Mouse (Mus musculus) kidney, embryonic 14.5 days (tissue): ENCODE measurements at regions not wholly inside any gene's neighbourhood (a gene's known extent, or its start where the extent isn't known, plus 50 kb on each side); places are given as distances from the start of the nearest gene placed in this dataset.

Source experiments
- ATAC-seq: fragments of 200-750 bp; cut with Nextera tagmentation; 2 replicates; pipeline ENCODE4 v1.8.0; 2017; ENCODE audit warnings: moderate number of reproducible peaks, mild to moderate bottlenecking, moderate TSS enrichment, moderate library complexity; ENCODE audit not compliant: low FRiP score, low TSS enrichment
- H3K27ac ChIP-seq: fragments of 300-500 bp; sonication (generic); 2 replicates; pipeline ENCODE4 v1.5.1; 2014; ENCODE audit warnings: low read depth, mild to moderate bottlenecking, low read length, moderate library complexity, mixed read lengths
- H3K27me3 ChIP-seq: fragments of 300-500 bp; sonication (generic); 2 replicates; pipeline ENCODE4 v1.6.1; 2014; ENCODE audit warnings: mild to moderate bottlenecking, low read length; ENCODE audit not compliant: control insufficient read depth, insufficient read depth
- H3K36me3 ChIP-seq: fragments of 300-500 bp; sonication (generic); 2 replicates; pipeline ENCODE4 v1.6.1; 2014; ENCODE audit warnings: low read length, mixed read lengths; ENCODE audit not compliant: control insufficient read depth, insufficient read depth
- H3K4me1 ChIP-seq: fragments of 300-500 bp; sonication (generic); 2 replicates; pipeline ENCODE4 v1.6.1; 2014; ENCODE audit warnings: low read length, mixed read lengths; ENCODE audit not compliant: control insufficient read depth, insufficient read depth
- H3K4me2 ChIP-seq: fragments of 300-500 bp; sonication (generic); replicated peaks from 2 replicates; pipeline ENCODE4 v1.6.1; 2014; ENCODE audit warnings: low read depth, mild to moderate bottlenecking, low read length
- H3K4me3 ChIP-seq: fragments of 300-500 bp; sonication (generic); 2 replicates; pipeline ENCODE4 v1.5.1; 2014; ENCODE audit warnings: mild to moderate bottlenecking, low read length
- H3K9ac ChIP-seq: fragments of 300-500 bp; sonication (generic); 2 replicates; pipeline ENCODE4 v1.6.1; 2014; ENCODE audit warnings: low read depth, mild to moderate bottlenecking, low read length, moderate library complexity
- H3K9me3 ChIP-seq: fragments of 300-500 bp; sonication (generic); 2 replicates; pipeline ENCODE4 v1.6.1; 2016; ENCODE audit warnings: low read length; ENCODE audit not compliant: control insufficient read depth
- WGBS: fragments of 180-500 bp; shearing (Covaris S2); extraction: QIAGEN DNeasy Blood & Tissue Kit; methylation state at CpG from one replicate; pipeline ENCODE4 v1.1.7; 2014; 5-methylcytosine and 5-hydroxymethylcytosine counted together

DNA sequence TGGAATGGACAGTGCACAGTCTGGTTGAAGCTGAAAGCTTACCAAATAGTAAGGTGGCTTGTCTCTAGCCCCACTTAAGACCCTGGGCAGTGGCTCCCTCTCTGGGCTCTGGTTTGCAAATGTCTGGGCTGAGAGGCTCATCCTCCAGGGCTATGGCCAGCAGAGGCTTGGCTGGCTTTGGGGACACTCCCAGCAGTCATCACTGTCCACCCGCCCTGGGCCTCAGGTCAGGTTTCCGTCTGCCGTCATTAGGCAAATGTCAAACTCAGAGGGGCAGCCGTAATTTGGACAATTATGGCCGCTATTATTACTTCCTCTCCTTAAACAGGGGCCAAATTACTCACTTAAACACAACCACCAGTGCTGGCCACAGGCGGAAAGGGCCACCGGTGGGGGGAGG lies 83.5 kb downstream of the Barx1 start:
- Histone ChIP-seq H3K36me3 (no peaks in the 10 kb centered on the region), H3K27ac (no peak overlapping the region), H3K9ac (no peak overlapping the region), H3K4me2 (no peak overlapping the region), H3K27me3 (no peaks in the 10 kb centered on the region; the same call in 1 of the 2 replicates), H3K4me1 (no peaks in the 10 kb centered on the region), H3K9me3 (no peaks in the 10 kb centered on the region), H3K4me3 (no peak overlapping the region)
- no peak; the same call in 1 of the 2 replicates for ATAC-seq
- 4% methylated on average over 7 of the region's 7 CpGs for WGBS
